Mouse (Mus musculus) lung, embryonic 16.5 days (tissue): ENCODE results near the gene Lyzl4. TPM values are rescaled to one million over a fixed set of nuclear protein-coding genes. Genes with fewer than 3 reads are reported as not detected.

Experiments used
- ATAC-seq: fragments of 200-750 bp; cut with Nextera tagmentation; 2 replicates; pipeline ENCODE4 v1.8.0; 2017; ENCODE audit warnings: low read depth, mild to moderate bottlenecking, moderate library complexity
- H3K27ac ChIP-seq: fragments of 300-500 bp; sonication (generic); 2 replicates; pipeline ENCODE4 v1.5.1; 2014; ENCODE audit warnings: mild to moderate bottlenecking, control low read depth, low read length
- H3K27me3 ChIP-seq: fragments of 300-500 bp; sonication (generic); 2 replicates; pipeline ENCODE4 v1.6.1; 2014; ENCODE audit warnings: low read depth, low read length, mixed read lengths; ENCODE audit not compliant: control insufficient read depth, insufficient read depth
- H3K36me3 ChIP-seq: fragments of 300-500 bp; sonication (generic); 2 replicates; pipeline ENCODE4 v1.6.1; 2014; ENCODE audit warnings: low read length; ENCODE audit not compliant: control insufficient read depth, insufficient read depth
- H3K4me1 ChIP-seq: fragments of 300-500 bp; sonication (generic); replicated peaks from 2 replicates; pipeline ENCODE4 v1.6.1; 2014; ENCODE audit warnings: low read length, mixed read lengths; ENCODE audit not compliant: control insufficient read depth, insufficient read depth
- H3K4me2 ChIP-seq: fragments of 300-500 bp; sonication (generic); 2 replicates; pipeline ENCODE4 v1.6.1; 2014; ENCODE audit warnings: low read depth, low read length, control low read depth
- H3K4me3 ChIP-seq: fragments of 300-500 bp; sonication (generic); 2 replicates; pipeline ENCODE4 v1.5.1; 2014; ENCODE audit warnings: mild to moderate bottlenecking, low read length, control low read depth
- H3K9ac ChIP-seq: fragments of 300-500 bp; sonication (generic); 2 replicates; pipeline ENCODE4 v1.6.1; 2014; ENCODE audit warnings: low read length, control low read depth
- H3K9me3 ChIP-seq: fragments of 300-500 bp; sonication (generic); 2 replicates; pipeline ENCODE4 v1.6.1; 2016; ENCODE audit warnings: low read length; ENCODE audit not compliant: control insufficient read depth
- WGBS: fragments of 180-500 bp; shearing (Covaris S2); extraction: QIAGEN DNeasy Blood & Tissue Kit; methylation state at CpG from one replicate; pipeline ENCODE4 v1.1.7; 2014; 5-methylcytosine and 5-hydroxymethylcytosine counted together
- polyA plus RNA-seq: library from polyadenylated mRNA; unstranded; fragments of >200 nt; fragmentation: Nextera tagmentation; extraction: Ambion mirVana; gene quantifications from 2 replicates; pipeline ENCODE4 v1.2.1, GENCODE M21; 2015

Lyzl4 gene
- polyA plus RNA-seq, 1 experiment from 2014 or later: not detected

DNA sequence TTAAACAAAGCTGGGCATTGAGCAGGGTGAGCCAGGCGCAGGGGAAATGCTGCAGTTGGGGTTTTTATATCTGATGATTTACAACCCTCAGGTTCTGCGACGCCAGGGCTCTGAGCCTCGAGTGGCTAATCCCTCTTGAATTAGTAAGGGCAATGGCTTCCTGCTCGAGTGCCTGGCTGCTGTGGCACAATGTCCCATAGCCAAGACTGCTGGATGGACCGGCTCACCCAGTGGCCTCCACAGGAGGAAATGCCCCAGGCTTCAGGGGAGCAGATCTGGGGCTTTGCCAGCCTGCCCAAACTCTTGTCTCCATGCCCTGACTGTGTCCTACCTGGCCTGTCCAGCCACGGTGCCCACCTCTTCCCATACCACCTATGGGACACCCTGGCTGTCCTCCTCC lies 22.5 kb downstream of the Lyzl4 start:
- ATAC-seq: peak; percentile 65; the same call in 1 of the 2 replicates
- Histone ChIP-seq H3K4me1 (peaks cover 4% of the 10 kb centered on the region; the same call in 1 of the 2 replicates), H3K4me3 (no peak overlapping the region), H3K27ac (no peak overlapping the region), H3K4me2 (no peak overlapping the region), H3K36me3 (no peaks in the 10 kb centered on the region), H3K9ac (no peak overlapping the region), H3K9me3 (no peaks in the 10 kb centered on the region), H3K27me3 (no peaks in the 10 kb centered on the region)
- WGBS: 27% methylated on average over 7 of the region's 7 CpGs

DNA sequence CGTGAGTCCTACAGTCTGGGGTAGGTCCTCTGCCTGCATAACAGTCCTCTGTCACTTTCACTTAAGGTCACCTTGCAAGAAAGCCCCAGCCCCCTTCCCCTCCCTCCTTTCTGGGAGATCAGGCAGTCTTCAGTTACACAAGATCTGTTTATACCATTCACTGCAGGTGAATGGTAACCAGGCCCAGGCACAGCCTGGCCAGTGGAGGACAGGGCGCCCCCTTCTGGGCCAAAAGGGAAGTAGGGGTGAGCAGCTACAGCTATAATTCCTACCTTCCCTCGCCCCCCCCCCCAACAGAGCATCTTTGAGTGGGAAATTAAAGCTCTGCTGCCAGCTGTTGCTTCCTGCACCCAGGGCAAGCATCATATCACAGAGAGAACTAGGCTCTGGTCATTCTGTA lies 25.4 kb downstream of the Lyzl4 start:
- Histone ChIP-seq H3K9me3 (no peaks in the 10 kb centered on the region), H3K27ac (no peak overlapping the region), H3K4me2 (no peak overlapping the region), H3K27me3 (no peaks in the 10 kb centered on the region), H3K4me3 (no peak overlapping the region), H3K9ac (no peak overlapping the region), H3K4me1 (peaks cover 4% of the 10 kb centered on the region; the same call in 1 of the 2 replicates), H3K36me3 (no peaks in the 10 kb centered on the region)
- no peak for ATAC-seq
- WGBS: 57% methylated on average over 3 of the region's 3 CpGs

GRCm38 (mm10) chr9:121614241-121614757 lies 27.6 kb downstream of the Lyzl4 start:
- H3K4me3 ChIP-seq: no peak overlapping the region
- H3K4me1 ChIP-seq: peaks cover 4% of the 10 kb centered on the region; the same call in 1 of the 2 replicates
- no peak for ATAC-seq
- no peak overlapping the region for H3K27ac ChIP-seq
- H3K27me3 ChIP-seq: no peaks in the 10 kb centered on the region
- no peak overlapping the region for H3K9ac ChIP-seq
- H3K36me3 ChIP-seq: no peaks in the 10 kb centered on the region
- H3K4me2 ChIP-seq: no peak overlapping the region
- H3K9me3 ChIP-seq: no peaks in the 10 kb centered on the region

- Histone ChIP-seq H3K4me1 (peaks cover 4% of the 10 kb centered on the region; the same call in 1 of the 2 replicates), H3K4me2 (no peak overlapping the region), H3K27me3 (no peaks in the 10 kb centered on the region), H3K9me3 (no peaks in the 10 kb centered on the region), H3K4me3 (no peak overlapping the region), H3K9ac (no peak overlapping the region), H3K36me3 (no peaks in the 10 kb centered on the region), H3K27ac (no peak overlapping the region)
- WGBS: 9% methylated on average over 5 of the region's 5 CpGs
- peak; percentile 70; the same call in 1 of the 2 replicates for ATAC-seq
Measured at GRCm38 (mm10) chr9:121613192-121613591, 28.7 kb downstream of the Lyzl4 start.

GRCm38 (mm10) chr9:121609381-121609780 lies 32.5 kb downstream of the Lyzl4 start:
- no peak overlapping the region for H3K27ac ChIP-seq
- 66% methylated on average over 6 of the region's 6 CpGs for WGBS
- H3K27me3 ChIP-seq: no peaks in the 10 kb centered on the region
- no peak for ATAC-seq
- H3K9me3 ChIP-seq: no peaks in the 10 kb centered on the region
- H3K4me2 ChIP-seq: no peak overlapping the region
- H3K4me3 ChIP-seq: no peak overlapping the region
- H3K9ac ChIP-seq: no peak overlapping the region
- H3K4me1 ChIP-seq: no peaks in the 10 kb centered on the region; the same call in 1 of the 2 replicates
- H3K36me3 ChIP-seq: no peaks in the 10 kb centered on the region

DNA sequence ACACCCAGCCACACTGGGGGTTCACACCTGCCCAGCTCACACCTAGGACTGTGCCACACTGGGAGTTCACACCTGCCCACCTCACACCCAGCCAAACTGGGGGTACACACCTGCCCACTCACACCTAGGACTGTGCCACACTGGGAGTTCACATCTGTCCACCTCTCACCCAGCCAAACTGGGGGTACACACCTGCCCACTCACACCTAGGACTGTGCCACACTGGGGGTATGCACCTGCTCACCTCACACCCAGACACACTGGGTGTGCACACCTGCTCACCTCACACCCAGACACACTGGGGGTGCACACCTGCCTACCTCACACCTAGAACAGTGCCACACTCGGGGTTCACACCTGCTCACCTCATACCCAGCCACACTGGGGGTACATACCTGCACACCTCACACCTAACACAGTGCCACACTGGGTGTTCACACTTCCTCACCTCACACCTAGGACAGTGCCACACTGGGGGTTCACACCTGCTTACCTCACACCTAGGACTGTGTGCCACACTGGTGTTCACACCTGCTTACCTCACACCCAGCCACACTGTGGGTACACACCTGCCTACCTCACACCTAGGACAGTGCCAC lies 35.3 kb downstream of the Lyzl4 start:
- no peak overlapping the region for H3K4me3 ChIP-seq
- ATAC-seq: peak; percentile 44; the same call in 1 of the 2 replicates
- H3K36me3 ChIP-seq: no peaks in the 10 kb centered on the region
- no peaks in the 10 kb centered on the region; the same call in 1 of the 2 replicates for H3K4me1 ChIP-seq
- no peaks in the 10 kb centered on the region for H3K9me3 ChIP-seq
- WGBS: 26% methylated on average over 1 of the region's 1 CpGs
- no peaks in the 10 kb centered on the region for H3K27me3 ChIP-seq
- no peak overlapping the region for H3K4me2 ChIP-seq
- H3K27ac ChIP-seq: no peak overlapping the region
- no peak overlapping the region for H3K9ac ChIP-seq

DNA sequence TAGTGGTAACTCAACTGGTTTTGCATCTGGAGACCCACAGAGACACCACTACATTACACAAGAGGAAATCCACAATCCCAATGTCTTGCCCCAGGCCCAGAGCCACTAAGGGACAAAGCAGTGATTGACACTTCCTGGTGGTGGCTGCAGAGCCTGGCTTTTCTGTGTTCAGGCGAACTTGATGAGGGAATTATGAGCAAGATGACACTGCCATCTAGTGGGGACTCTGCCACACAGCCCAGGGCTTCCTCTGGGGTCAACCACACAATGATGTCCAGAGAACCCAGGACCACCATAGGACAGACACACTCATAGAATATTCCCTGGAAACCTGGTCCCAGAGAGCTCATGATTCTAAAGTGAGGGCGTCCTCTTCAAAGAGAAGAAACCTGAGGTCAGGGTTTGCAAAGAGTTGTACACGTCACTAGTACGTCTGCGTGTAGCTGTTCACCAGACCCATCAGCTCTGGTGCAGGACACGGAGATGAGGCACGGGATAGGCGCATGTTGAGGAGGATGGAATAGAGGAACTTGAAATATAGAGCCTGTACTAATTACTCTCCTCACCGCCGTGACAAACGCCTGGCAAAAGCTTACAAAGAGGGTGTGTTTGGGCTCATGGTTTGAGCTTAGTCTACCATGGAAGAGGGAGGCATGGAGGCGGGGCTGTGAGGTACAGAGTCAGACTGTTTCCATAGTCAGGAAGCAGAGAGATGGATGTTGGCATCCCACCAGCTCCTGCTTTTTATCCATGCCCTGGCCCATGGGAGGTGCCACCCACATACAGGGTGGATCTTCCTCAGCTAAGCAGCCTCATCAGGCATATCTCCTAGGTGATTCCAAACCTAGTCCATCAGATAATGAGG lies 36.2 kb downstream of the Lyzl4 start:
- WGBS: 53% methylated on average over 12 of the region's 12 CpGs
- no peaks in the 10 kb centered on the region for H3K9me3 ChIP-seq
- no peak overlapping the region for H3K4me2 ChIP-seq
- ATAC-seq: peak; percentile 79
- H3K27ac ChIP-seq: no peak overlapping the region
- no peaks in the 10 kb centered on the region; the same call in 1 of the 2 replicates for H3K27me3 ChIP-seq
- H3K4me1 ChIP-seq: peaks cover 9% of the 10 kb centered on the region
- H3K9ac ChIP-seq: no peak overlapping the region
- H3K36me3 ChIP-seq: no peaks in the 10 kb centered on the region
- H3K4me3 ChIP-seq: no peak overlapping the region

DNA sequence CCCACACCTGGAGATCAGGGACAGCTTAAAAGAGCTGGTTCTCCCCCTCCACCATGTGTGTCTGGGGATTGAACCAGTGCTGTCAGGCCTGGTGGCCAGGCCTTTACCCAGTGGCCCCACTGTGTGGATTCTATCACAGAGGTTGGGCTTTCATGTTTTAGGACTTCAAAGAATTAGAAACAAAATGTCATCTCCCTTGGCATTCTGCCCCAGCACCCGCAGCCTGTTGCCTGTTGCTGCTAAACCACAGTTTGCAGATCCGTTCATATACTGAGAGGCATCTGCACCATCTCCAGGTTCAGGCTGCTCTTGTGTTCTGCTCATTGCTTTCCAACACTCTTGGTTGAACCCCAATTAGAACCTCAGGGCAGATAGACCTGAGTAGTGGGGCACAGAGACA lies 39.5 kb downstream of the Lyzl4 start:
- Histone ChIP-seq H3K4me2 (no peak overlapping the region), H3K27me3 (no peaks in the 10 kb centered on the region; the same call in 1 of the 2 replicates), H3K4me3 (no peak overlapping the region), H3K4me1 (peaks cover 13% of the 10 kb centered on the region), H3K9ac (no peak overlapping the region), H3K36me3 (no peaks in the 10 kb centered on the region), H3K27ac (no peak overlapping the region), H3K9me3 (no peaks in the 10 kb centered on the region)
- no peak for ATAC-seq
- WGBS: 62% methylated on average over 2 of the region's 2 CpGs

GRCm38 (mm10) chr9:121600861-121601427 lies 41.0 kb downstream of the Lyzl4 start:
- 17% methylated on average over 6 of the region's 6 CpGs for WGBS
- H3K9me3 ChIP-seq: no peaks in the 10 kb centered on the region
- H3K9ac ChIP-seq: no peak overlapping the region
- H3K36me3 ChIP-seq: no peaks in the 10 kb centered on the region
- no peaks in the 10 kb centered on the region; the same call in 1 of the 2 replicates for H3K27me3 ChIP-seq
- peak; percentile 31; the same call in 1 of the 2 replicates for ATAC-seq
- H3K4me1 ChIP-seq: peaks cover 13% of the 10 kb centered on the region
- H3K27ac ChIP-seq: no peak overlapping the region
- peak overlapping the region; percentile 13; the same call in 1 of the 2 replicates for H3K4me2 ChIP-seq
- H3K4me3 ChIP-seq: no peak overlapping the region
